Mouse (Mus musculus) intestine, embryonic 14.5 days (tissue): ENCODE results near the gene Gm20498. TPM values are rescaled to one million over a fixed set of nuclear protein-coding genes. Genes with fewer than 3 reads are reported as not detected.
"Not testable (repeated sequence)": the region's sequence is repeated elsewhere in the genome, so short reads cannot be mapped to it uniquely, and the experiment has no call there.

Experiments
- ATAC-seq: fragments of 200-750 bp; cut with Nextera tagmentation; replicated peaks from 2 replicates; pipeline ENCODE4 v1.8.0; 2017; ENCODE audit warnings: low read depth, moderate number of reproducible peaks, moderate TSS enrichment, moderate library complexity; ENCODE audit not compliant: low FRiP score, low TSS enrichment
- DNase-seq: peaks from one replicate; pipeline ENCODE4 v3.0.0-alpha.2; 2018; ENCODE audit warnings: low spot score
- H3K27ac ChIP-seq: fragments of 300-500 bp; sonication (generic); 2 replicates; pipeline ENCODE4 v1.5.1; 2014; ENCODE audit warnings: low read depth, mild to moderate bottlenecking, control low read depth
- H3K27me3 ChIP-seq: fragments of 300-500 bp; sonication (generic); replicated peaks from 2 replicates; pipeline ENCODE4 v1.6.1; 2014; ENCODE audit warnings: low read length, control low read depth; ENCODE audit not compliant: control insufficient read depth, insufficient read depth
- H3K36me3 ChIP-seq: fragments of 300-500 bp; sonication (generic); 2 replicates; pipeline ENCODE4 v1.6.1; 2014; ENCODE audit warnings: low read length, control low read depth; ENCODE audit not compliant: control insufficient read depth, insufficient read depth
- H3K4me1 ChIP-seq: fragments of 300-500 bp; sonication (generic); replicated peaks from 2 replicates; pipeline ENCODE4 v1.6.1; 2014; ENCODE audit warnings: low read length, control low read depth, mixed read lengths; ENCODE audit not compliant: control insufficient read depth, insufficient read depth
- H3K4me2 ChIP-seq: fragments of 300-500 bp; sonication (generic); 2 replicates; pipeline ENCODE4 v1.6.1; 2014; ENCODE audit warnings: low read length
- H3K4me3 ChIP-seq: fragments of 300-500 bp; sonication (generic); 2 replicates; pipeline ENCODE4 v1.5.1; 2014; ENCODE audit warnings: low read depth, low read length, control low read depth, mixed read lengths
- H3K9ac ChIP-seq: fragments of 300-500 bp; sonication (generic); 2 replicates; pipeline ENCODE4 v1.6.1; 2014; ENCODE audit warnings: mild to moderate bottlenecking, low read length
- H3K9me3 ChIP-seq: fragments of 300-500 bp; sonication (generic); 2 replicates; pipeline ENCODE4 v1.6.1; 2016; ENCODE audit warnings: low read length, control low read depth; ENCODE audit not compliant: control insufficient read depth
- WGBS: fragments of 180-500 bp; shearing (Covaris S2); extraction: QIAGEN DNeasy Blood & Tissue Kit; methylation state at CpG from one replicate; pipeline ENCODE4 v1.1.7; 2014; 5-methylcytosine and 5-hydroxymethylcytosine counted together
- polyA plus RNA-seq: library from polyadenylated mRNA; unstranded; fragments of >200 nt; fragmentation: Nextera tagmentation; extraction: Ambion mirVana; gene quantifications from 2 replicates; pipeline ENCODE4 v1.2.1, GENCODE M21; 2014

The Gm20498 gene
- 27.3 and 30.5 TPM in 2 replicates for polyA plus RNA-seq

DNA sequence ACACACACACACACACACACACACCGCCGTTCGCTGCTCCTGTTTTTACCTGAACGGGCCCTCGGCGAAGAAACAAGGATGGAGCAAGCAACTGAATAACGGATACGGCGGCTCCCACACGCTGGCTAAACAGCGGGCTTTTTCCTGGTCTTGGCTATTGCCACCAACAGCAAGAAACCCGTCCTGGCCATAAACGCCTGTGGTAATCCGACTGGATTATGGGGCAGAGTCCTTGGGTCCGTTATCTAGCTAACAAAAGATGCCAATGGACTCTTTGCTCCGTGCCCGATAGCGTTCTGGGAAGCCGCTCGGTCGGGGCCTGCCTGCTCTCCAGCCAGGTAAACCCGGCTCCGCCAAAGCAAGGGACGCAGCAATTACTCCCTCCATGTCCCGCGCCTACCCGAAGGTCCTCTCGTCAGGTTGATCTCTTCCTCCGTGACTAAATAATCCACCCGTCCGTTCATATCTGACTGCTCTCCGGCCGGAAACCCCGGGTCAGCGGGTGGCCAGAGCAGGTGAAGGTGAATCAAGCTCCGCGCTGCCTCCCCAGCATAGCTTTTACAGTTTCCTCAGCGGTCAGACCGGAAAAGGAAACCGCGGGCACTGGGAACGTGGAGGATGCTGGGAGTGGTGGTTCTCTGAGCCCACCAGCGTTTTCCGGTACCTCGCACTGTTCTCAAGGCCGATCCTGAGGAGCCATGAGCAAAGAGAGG, at the start of gene Gm20498, which contains the start of gene Synj2bp:
Gm20498 (minus strand) TSS at position 590 of the 713 bp plus-strand sequence.
Synj2bp (minus strand) TSS at position 596 of the 713 bp plus-strand sequence.
- WGBS = under 1% methylated on average over 46 of the region's 46 CpGs
- Histone ChIP-seq H3K36me3 (no peaks in the 10 kb centered on the region), H3K4me3 (peak within 1 kb of the TSS; percentile 90), H3K9me3 (no peaks in the 10 kb centered on the region), H3K27me3 (no peaks in the 10 kb centered on the region), H3K4me2 (peak within 1 kb of the TSS; percentile 67), H3K9ac (peak within 1 kb of the TSS; percentile 78), H3K4me1 (peaks cover 5% of the 10 kb centered on the region; the same call in 1 of the 2 replicates), H3K27ac (peak within 1 kb of the TSS; percentile 75)
- ATAC-seq (peak; percentile 91), DNase-seq (peak; percentile 91)

DNA sequence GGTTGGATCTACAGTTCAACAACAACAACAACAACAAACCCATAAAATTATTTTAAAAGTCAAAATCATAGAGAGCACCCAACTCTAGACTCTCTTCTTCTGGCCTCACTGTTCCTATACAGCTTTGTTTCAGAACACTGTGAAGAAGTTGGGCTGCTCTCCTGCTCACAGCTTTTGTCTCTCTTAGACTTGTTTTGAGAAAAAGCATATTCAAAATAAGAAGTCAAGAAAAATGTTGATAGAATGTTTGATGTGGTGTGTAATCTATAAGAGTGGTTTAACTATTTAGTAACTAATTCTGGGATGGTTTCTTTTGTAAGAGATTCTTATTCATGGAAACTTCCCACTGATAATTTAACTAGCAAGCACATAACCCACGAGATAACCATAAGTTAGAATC, 35.7 kb upstream of the Gm20498 start, which contains the start of gene Adam21:
Adam21 (minus strand) TSS at position 101 of the 400 bp plus-strand sequence.
- Histone ChIP-seq H3K9ac (no peak within 1 kb of the TSS), H3K4me3 (no peak within 1 kb of the TSS), H3K4me1 (no peaks in the 10 kb centered on the region), H3K36me3 (peaks cover 19% of the 10 kb centered on the region), H3K27me3 (no peaks in the 10 kb centered on the region), H3K27ac (no peak within 1 kb of the TSS), H3K9me3 (no peaks in the 10 kb centered on the region), H3K4me2 (no peak within 1 kb of the TSS)
- no peak for DNase-seq
- WGBS = 84% methylated on average over 1 of the region's 1 CpGs
- no peak for ATAC-seq

DNA sequence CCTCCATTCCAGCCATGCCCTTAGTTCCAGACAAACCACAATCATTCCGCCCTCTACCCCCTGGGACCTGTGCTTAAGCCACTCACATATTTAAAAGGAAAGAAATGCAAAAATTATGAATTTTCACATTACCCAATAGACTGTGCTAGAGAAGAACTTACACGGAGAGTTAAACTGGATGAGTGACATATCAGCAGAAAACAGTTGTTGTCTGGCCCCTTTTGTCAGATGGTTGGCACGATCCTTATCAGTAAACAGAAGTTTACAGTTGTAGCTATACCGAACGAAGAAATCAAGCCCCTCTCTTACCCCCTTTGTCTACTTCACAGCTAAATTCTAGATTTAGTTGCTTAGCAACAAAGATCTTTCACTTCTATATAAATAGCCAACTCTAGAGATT, 35.2 kb upstream of the Gm20498 start:
- DNase-seq = no peak
- no peak overlapping the region for H3K9ac ChIP-seq
- H3K4me3 ChIP-seq = no peak overlapping the region
- no peak for ATAC-seq
- no peaks in the 10 kb centered on the region for H3K27me3 ChIP-seq
- H3K4me1 ChIP-seq = no peaks in the 10 kb centered on the region
- H3K36me3 ChIP-seq = peaks cover 15% of the 10 kb centered on the region
- no peak overlapping the region for H3K4me2 ChIP-seq
- WGBS = 90% methylated on average over 5 of the region's 5 CpGs
- H3K9me3 ChIP-seq = no peaks in the 10 kb centered on the region
- no peak overlapping the region for H3K27ac ChIP-seq

DNA sequence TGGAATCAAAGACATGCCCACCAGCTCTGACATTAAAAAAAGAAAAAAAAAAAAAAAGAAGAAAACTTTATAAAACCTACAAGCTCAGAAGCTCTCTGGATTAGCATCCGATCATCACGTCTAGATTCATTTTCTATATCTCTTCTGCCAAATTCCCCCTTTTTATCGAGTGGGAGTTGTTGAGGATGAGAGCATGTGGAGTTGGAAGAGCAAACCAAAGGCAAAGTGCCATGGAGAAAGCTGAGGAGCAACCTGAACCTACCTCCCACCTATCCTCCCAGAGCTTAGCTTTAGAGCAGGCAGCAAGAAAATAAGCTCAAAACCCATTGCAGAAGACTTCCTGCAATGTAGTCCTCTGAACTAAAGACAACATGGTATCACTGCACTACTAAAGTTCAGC, 31.5 kb upstream of the Gm20498 start:
- WGBS = 98% methylated on average over 3 of the region's 3 CpGs
- DNase-seq (no peak), ATAC-seq (no peak)
- Histone ChIP-seq H3K27ac (no peak overlapping the region), H3K36me3 (no peaks in the 10 kb centered on the region), H3K4me2 (no peak overlapping the region), H3K4me3 (no peak overlapping the region), H3K9me3 (no peaks in the 10 kb centered on the region), H3K4me1 (no peaks in the 10 kb centered on the region), H3K9ac (no peak overlapping the region), H3K27me3 (no peaks in the 10 kb centered on the region)

DNA sequence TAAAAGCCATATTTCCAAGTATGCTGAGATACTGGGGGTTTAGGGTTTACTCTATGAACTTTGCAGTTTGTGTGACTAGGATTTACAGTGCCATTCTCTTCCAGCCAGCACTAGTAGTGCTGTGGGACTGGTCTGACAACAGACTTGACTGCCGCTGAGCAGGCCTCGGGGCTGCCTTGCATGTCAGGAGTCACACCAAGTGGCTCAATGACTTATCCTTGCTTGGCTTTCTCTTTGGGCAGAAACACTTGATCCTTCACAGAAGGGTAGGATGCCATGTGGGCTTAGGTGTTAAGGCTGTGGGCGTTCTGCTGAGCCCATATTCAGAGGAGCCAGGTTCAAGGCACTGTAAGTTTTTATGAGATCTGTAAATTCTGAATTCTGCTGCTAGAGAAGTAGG, 16.6 kb upstream of the Gm20498 start:
- Histone ChIP-seq H3K4me2 (no peak overlapping the region), H3K36me3 (no peaks in the 10 kb centered on the region), H3K4me3 (no peak overlapping the region), H3K9me3 (no peaks in the 10 kb centered on the region), H3K27ac (no peak overlapping the region), H3K27me3 (no peaks in the 10 kb centered on the region), H3K4me1 (no peaks in the 10 kb centered on the region), H3K9ac (no peak overlapping the region)
- DNase-seq (no peak), ATAC-seq (no peak)
- 82% methylated on average over 3 of the region's 3 CpGs for WGBS

DNA sequence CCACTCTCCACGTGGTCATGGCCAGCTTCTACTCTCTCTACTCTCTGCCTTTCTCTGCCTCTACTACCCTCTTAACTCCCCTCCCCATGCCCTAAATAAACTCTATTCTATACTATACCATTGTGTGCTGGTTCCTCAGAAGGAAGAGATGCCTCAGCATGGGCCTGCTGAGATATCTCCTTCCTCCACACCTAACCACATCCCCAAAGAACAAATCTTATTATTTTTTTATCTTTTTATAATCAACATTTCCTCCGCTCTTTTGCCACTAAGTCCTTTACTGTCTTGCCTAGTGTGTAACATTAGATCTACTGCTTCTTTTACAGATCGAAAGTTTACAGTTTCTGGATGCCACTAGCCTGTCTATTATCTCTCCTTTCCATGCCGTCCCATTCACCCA, 14.5 kb upstream of the Gm20498 start:
- no peaks in the 10 kb centered on the region for H3K27me3 ChIP-seq
- no peaks in the 10 kb centered on the region for H3K4me1 ChIP-seq
- no peaks in the 10 kb centered on the region for H3K9me3 ChIP-seq
- WGBS = 73% methylated on average over 4 of the region's 4 CpGs
- no peaks in the 10 kb centered on the region for H3K36me3 ChIP-seq
- DNase-seq (no peak), ATAC-seq (no peak)
- no peak overlapping the region for H3K9ac ChIP-seq
- no peak overlapping the region for H3K4me2 ChIP-seq
- no peak overlapping the region for H3K27ac ChIP-seq
- no peak overlapping the region for H3K4me3 ChIP-seq

DNA sequence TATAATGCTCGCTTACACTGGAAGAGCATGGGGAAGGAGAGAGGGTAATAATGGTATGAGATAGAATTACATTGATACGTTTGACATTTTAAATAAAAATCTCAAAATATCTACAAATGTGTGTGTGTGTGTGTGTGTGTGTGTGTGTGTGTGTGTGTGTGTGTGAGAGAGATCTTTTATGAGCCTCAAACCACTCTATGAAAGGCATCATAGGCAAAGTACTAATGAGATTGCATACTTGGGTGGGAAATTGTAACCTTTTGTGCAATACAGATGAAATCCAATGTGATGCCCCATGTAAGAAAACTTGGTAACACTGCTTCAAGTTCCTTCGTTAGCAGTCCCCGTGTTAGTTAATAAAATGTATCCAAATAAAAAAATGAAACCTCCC, 319 bp upstream of the Gm20498 start:
- Histone ChIP-seq H3K27me3 (no peaks in the 10 kb centered on the region), H3K9ac (peak overlapping the region; percentile 78), H3K27ac (peak overlapping the region; percentile 75), H3K4me1 (peaks cover 5% of the 10 kb centered on the region; the same call in 1 of the 2 replicates), H3K4me2 (peak overlapping the region; percentile 67), H3K4me3 (peak overlapping the region; percentile 90), H3K36me3 (no peaks in the 10 kb centered on the region), H3K9me3 (no peaks in the 10 kb centered on the region)
- 31% methylated on average over 4 of the region's 4 CpGs for WGBS
- ATAC-seq = no peak
- DNase-seq = no peak

DNA sequence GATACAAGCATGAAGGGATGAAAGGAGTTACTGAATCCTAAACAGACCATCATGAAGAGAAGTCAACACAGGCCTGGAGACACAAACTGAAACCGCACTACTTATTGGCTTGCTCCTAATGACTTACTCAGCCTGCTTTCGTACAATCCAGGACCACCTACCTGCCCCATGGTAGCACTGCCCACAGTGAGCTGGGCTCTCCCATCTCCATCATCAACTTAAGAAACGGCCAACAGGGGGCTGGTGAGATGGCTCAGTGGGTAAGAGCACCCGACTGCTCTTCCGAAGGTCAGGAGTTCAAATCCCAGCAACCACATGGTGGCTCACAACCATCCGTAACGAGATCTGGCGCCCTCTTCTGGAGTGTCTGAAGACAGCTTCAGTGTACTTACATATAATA, 2.1 kb downstream of the Gm20498 start:
- WGBS = 76% methylated on average over 8 of the region's 8 CpGs
- not testable (repeated sequence) for H3K4me2 ChIP-seq, DNase-seq, H3K27ac ChIP-seq, H3K36me3 ChIP-seq, H3K9ac ChIP-seq, H3K4me3 ChIP-seq, H3K9me3 ChIP-seq, H3K4me1 ChIP-seq, ATAC-seq, H3K27me3 ChIP-seq

DNA sequence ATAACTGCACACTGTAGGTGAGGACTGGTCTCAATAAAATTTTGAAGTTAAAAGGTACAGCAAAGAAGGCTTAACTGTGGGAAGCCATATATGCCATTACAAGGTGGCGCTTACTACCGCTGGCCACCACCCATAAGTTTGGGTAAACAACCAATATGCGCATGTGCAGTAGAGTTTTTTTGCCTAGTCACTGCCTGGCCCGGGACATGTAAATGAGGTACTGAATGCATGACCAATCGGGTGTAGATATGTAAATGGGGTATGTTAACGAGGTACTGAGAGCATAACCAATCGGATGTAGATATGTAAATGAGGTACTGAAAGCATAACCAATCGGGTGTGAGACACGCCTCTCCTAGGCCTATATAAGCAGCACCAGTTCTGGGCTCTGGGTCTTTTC, 35.8 kb downstream of the Gm20498 start:
- H3K4me1 ChIP-seq, H3K4me3 ChIP-seq, H3K27ac ChIP-seq, H3K36me3 ChIP-seq, H3K27me3 ChIP-seq, H3K9me3 ChIP-seq, ATAC-seq, H3K9ac ChIP-seq, H3K4me2 ChIP-seq, DNase-seq: not testable (repeated sequence)
- 98% methylated on average over 9 of the region's 9 CpGs for WGBS
